Mouse (Mus musculus): ENCODE results near the gene Camsap2.

- TF ChIP-seq POLR2A (IDR thresholded peaks at IDR 0.05; ENCODE audit: control insufficient read depth, extremely low read depth, insufficient read depth, low read length, poor library complexity) (no peak), CTCF (IDR thresholded peaks at IDR 0.05; ENCODE audit: borderline replicate concordance, control insufficient read depth, extremely low read depth, insufficient read depth, low read length, poor library complexity) (no peak)
These were observed 85.2 kb downstream of the Camsap2 start, which contains the start of gene Gpr25 for GRCm38 (mm10) chr1:136260635-136261238.
